Mouse (Mus musculus) monocyte, adult 2 months (primary cell): ENCODE measurements at regions not wholly inside any gene's neighbourhood (a gene's known extent, or its start where the extent isn't known, plus 50 kb on each side); places are given as distances from the start of the nearest gene placed in this dataset.

Experiments used
- DNase-seq, 2 experiments: peaks; one replicate each; pipeline ENCODE4 v3.0.0; 2022; ENCODE audit warnings: low spot score in 2 of 2, low read depth in 1 of 2

DNA sequence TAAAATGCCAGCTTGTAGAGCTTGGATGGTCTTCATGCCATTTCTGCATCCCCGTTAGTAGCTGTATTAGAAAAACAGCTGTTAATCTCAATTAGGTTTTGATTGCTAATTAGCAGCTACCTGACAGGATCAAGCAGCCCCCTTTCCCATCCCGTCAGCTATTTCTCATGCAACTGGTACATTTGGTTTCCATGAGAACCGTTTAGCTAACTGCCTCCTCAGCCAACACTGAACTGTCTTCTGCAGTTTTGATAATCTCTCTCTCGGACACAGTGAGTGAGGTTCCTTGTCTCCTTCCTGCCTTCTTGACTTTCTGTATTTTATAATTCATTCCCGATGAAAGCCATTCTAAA lies 385.7 kb upstream of the Kif2a start:
- no peak for DNase-seq

DNA sequence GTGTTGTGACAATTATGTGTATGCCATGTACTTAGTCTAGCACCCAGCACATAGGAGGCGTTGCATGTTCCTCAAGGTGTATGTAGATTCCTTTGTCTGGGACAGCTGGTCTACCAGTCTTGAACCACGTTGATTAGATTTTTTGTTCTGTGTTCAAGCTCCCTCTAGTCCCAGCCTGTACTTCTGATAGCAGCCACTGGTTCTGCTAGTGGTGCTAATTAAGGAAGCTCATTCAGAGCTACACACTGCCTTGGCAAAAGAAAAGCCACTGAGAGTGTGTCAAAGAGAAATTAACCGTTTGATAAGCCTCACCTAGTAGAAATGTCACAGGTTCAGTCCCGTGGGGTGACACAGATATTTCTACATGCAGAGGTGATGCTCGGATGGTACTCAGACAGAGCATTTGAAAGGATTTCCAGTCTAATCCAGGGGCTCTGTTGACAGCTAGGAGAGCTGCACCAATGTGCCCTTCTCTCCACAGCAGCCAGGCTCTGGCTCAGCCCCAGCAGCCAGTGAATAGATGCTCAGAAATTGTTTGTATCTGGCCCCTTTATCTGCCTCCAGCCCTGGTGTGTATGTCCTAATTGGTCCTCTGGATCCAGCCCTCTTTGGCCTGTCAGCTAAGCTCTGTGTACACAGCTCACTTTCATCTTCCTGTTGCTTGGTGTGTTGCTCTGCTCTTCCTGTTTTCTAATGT lies 385.2 kb upstream of the Kif2a start:
- DNase-seq: no peak

DNA sequence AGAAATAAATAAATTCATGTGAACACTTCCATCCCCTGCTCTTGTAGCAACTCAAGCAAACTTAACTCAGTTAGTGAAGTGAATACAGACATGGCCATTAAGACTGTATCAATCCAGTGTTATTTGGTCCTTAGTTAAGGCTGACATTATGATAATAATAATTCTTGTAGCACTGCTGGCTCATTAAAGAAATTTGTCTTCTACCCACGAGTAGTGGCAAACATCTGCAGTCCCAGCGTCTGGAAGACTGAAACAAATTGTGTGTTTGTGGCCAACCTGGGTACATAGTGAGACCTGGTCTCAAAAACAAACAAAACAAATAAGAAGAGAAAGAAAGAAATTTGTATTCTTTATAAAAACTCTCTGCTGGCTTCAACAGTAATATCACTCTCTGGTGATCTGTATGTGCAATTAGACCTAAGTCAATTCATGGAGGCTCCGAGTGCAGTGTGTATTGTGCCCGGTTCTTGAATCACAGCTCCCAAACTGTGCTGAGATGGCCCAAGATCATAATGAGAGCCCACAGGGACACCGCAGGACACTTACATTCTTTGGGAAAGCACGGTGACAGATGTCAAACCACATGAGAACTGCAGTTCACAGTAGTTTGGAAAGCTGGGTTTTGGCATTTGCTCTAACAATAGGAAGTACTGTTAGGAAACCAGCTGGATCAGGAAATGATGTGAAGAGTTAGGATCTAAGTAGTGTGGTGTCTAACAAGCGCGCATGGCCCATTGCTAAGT lies 376.9 kb upstream of the Kif2a start:
- DNase-seq: no peak

DNA sequence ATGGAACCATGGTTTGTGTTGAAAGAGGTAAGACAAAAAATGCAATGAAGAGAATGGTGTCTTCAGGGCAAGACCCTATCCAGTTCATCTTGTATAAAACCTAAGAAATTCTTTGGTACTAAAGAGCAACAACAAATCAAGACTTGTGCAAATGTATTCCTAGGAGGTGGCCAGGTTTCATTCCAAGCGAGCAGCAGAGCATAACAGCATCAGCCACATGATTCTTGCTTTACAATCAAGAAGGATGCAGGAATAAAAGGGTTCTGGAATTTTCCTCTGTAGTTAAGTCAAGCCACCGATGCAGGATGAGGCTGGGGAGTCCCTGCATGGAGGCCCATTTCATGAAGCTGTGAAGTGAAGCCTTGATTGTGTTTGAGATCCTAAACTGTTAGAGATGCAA lies 374.1 kb upstream of the Kif2a start:
- DNase-seq: no peak

DNA sequence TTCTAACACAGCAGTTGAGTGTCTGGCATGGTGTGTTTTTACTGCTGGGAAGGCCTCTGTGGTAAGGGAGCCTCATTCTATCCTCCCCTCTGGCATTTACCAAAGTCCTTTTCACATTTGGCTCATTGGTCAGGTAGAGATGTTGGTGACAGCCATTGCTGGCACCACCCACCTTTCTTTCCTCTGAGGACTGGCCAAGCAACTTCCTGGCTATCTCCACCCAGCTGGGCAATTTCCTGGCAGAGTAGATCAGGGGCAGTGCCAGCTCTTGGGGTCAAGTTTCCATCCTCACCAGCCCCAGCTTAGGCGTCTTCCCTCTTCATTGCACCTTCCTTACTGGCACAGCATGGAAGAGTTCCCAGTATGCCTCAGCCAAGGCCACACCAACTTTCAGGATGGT lies 372.5 kb upstream of the Kif2a start:
- DNase-seq: no peak

DNA sequence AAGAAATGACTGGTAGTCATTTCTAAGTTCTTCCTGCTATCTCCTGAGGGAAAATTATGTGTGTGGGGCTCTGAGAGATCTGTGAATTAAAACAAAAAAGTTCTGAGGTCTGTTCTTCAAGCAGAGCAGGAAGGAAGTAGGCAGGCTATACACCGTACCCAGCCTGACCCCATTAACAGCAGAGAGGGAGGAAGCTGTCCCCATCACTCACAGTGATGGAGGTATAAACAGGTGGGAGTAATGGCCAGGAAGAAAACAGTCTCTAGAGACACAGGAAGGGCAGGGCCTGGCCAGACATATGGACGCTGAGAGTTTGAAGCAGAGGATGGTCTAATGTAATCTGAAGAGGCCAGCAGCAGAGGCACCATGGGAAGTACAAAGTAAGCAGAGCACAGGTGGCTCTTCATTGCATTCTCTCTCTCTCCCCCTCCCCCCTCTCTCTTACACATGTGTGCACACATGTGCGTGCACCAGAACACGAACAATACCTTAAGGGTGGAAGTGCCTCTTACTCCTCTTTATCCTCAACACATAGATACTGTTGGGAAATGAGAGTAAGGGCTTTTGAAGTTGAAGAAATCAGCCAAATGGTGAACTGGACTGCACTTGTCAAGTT lies 367.7 kb upstream of the Kif2a start:
- no peak for DNase-seq

DNA sequence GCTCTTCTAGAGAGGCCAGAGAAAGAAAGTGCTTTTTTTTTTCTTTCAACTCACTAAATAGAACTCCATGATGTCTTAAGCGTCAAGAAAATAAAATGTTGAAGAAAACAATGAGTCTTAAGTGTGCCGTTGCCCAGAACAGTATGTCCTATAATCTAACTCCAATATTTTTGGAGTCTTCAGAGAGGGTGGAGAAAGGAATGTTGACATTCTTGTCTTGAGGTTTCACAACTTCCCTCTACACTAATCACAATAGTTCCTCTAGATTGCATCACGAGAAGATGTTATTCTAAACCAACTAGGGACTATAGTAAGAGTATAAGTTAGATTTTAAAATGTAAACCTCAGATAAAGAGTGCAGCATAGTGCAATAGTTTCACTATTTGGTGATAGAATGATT lies 367.1 kb upstream of the Kif2a start:
- no peak for DNase-seq

DNA sequence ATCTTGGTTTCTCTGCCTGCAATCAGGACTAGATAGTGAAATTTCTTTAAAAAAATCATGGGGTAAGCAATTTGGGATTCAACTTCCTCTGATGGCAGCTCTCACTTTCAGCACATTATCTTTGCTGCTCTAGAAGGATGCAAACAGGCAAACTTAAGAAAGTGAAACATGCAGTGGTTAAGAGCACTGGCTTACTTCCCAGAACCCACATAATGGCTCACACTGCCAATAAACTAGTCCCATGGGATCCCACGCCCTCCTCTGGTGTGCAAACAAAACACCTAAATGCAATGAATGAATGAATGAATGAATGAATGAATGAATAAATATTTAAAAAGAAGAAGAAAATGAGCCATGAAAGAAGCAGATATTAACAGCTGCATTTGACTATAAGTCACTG lies 356.1 kb upstream of the Kif2a start:
- DNase-seq: no peak

DNA sequence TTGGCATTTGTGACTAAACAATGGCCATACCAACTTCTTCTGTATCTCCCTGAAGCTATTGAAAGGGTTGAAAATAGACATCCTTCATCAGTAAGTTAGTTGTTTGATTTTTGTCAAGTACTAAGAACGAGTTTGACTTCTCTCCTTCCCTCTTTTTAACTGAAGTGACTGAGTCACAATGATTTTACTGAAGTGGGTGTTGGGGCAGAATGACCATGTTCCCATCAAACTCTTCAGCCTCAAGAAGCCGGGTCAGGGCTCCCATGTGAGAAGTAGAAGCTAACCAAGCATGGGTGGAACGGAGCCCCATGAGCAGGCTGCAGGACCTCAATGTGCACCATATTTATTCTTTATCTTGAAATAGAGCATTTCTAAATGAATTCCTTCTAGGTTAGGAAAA lies 350.7 kb upstream of the Kif2a start:
- no peak for DNase-seq

DNA sequence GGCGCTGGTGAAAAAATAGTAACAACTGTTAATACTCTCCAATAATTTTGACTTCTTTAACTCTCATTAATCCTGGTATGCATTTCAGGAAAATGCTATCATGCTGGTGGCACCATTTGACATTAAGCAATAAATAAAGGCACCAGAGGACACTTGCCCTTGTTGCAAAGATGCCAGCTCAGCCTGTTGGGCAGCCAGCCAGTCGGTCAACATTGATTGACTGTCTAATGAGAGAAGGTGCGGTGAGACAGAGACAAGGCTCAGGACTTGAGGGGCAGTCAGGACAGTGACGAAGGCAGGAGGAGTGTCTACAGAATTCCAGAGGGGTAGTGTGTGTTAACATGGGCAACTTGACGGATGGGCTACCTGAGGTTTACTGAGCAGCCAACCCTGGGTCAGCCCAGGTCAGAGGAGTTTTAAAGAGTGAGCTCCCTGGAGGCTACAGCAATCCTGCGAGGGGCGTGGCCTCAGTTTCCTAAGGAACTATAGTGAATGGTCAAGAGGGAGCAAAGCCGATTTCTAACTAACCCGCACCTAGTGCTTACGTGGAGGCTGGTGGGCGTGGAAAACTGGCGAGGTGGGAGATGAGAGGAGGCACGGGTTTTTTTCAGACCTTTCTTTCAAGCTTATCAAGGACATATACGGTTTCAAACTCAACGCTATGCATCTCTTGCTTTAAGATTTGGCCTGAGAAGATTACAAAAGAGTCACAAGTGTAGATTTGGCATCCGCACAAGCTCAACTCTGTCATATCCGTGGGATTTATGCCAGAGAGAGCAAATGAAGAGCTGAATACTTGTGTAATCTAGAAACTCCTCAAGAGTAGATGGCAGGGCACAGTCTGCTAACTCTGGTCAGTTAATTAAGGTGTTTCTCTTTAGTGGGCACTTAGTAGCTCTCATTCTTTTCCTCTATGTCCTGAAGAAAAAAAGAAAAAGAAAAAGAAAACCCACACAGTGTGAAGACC lies 350.0 kb upstream of the Kif2a start:
- DNase-seq: no peak

DNA sequence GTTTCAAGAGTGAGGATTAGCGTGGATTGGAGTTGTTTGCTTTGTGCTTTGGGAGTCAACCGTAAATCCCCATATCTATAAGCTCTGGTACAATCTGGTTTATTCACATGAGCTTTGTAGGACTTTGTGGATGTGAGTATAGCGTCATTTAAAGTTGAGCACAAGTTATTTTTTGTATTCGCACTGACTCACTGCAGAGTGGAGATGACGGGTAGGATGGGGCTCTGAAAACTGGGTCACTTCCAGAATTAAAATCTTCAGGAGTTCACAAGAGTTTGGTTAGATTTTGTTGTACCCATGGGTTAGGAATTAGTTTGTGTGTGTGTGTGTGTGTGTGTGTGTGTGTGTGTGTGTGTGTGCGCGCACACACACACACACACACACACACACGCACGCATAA lies 345.7 kb upstream of the Kif2a start:
- DNase-seq: no peak

DNA sequence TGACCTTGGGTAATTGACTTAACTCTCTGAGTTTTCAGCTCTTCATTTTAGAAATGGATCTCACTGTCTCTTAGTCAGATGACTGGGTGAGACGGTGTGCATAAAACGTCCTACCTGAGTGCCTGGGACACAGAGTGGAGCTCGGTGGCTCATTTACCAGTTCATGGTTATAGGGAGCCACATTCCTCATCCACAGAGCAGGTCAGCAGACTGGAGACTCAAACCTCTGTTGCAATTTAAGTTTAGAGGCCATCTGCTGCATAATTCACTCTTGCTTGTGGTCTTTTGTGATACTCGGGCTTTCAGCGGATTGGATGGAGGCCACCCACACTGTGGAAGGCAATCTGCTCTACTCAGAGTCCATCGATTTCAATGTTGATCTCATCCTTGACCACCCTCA lies 343.8 kb upstream of the Kif2a start:
- no peak for DNase-seq

DNA sequence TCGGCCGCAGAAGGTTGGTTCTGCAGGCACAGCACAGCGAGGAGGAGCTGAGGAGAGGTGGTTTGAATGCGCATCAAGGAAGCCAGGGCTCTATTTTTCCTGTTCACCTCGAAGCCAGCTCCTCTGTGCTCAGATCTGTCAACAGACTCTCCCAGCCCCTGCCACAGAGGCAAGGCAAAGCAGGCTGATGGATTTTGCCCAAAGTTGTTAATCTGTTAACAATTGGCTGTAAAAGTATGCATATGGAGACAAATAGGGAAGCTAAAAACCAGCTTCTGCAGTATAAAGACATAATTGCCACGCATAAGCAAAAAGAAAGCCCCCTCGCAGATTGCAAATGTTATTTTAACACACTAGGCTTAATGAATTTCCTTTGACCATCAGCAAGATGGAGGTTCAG lies 343.3 kb upstream of the Kif2a start:
- no peak for DNase-seq

DNA sequence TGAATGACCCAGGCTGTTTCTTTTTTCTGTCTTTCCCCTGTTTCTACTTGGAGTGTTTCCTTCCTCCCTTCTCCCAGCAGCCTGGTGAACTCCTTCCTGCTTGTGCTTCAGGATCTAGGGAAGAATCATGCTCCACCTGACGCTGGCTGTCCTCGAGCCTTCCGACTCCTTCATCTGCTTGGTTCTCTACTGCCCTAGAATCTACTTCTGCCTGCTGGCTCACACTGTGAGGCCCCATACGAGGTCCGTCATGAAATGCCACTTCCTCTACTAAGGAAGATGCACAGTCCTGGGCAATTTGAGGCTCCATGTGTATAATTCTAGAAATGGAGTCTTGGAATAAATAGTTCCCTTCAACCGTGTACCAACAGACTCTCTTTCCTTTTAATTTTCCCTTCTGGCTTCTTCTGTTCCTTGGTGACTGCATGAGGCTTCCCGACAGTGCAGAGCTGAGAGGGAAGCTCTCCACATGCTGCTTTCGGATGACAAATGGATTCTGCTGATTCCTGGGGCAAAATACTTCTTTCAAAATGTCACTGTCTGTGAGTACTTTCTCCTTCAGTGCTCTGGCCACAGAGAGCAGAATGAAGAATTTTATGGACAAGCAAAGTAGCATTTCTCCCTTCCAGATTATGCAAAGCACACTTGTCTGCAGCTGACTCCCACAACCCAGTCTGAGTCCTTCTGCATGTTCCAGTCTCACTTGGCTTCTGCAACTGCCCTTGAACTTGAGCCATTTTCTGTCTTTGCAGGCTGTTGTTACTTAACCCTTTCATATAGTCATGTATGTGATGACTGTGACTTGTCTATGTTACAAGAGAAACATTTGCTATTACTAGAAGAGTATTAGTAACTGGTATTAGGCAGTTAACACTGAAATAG lies 341.1 kb upstream of the Kif2a start:
- DNase-seq: no peak

DNA sequence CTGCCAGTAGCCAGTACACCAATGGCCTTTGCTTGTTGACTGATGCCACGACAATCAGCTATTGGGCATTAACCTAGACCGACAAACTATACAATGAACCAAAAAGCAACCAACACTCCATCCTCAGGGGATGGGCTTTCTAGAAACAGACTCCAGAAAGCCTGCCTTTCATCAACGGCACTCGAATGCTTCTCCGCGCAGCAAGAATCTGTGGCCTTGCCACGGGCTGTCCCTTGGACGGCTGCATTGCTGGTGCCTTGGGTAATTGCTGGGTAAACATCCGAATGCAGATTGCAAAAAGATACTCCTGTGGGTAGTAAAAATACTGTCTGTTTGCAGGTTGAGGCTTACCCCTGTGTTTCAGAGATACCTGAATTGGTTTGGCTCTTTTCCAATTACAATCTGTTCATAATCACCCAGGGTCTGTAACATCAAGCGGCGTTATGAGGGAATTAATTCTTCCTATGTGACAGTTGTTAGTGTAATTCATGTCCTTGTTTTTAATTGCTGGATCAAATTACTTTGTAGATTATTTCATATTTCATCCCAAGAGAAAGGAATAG lies 319.0 kb upstream of the Kif2a start:
- DNase-seq: no peak

DNA sequence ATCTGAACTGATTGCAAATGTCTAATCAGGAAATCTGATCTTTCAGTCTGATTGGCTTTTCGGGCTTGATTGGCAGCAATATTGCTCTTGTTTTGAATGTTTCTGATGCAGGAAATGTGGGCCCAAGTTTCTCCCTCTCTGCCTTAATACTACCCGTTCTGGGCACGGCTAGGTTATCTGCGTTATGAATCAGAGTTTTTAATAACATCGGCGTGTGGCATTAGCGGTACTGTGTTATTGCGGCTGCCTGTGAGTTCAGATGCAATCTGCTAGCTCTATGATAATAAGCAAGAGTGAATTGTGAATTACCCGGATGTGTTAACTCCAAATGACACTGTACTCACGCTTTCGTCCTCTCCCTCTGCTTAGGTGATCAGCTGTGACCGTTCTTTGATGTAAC lies 316.2 kb upstream of the Kif2a start:
- DNase-seq: no peak

DNA sequence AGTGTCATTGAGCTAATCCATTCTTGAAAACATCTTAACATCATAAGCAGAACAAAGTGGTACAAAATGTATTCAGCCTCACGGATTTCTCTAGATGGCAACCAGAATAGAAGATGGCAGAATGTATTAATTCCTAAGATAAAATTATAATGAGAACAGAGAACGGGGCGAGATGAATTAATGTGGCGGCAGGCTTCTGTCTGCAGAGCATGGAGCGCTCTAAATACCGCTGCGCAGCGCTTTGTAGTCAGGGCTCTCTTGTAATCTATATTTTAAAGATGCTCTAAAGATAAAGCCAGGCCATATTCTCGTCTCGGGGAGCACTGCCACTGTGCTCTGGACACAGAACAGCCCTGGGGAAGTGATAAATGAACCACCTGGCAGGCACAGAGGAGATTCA lies 315.2 kb upstream of the Kif2a start:
- no peak for DNase-seq

DNA sequence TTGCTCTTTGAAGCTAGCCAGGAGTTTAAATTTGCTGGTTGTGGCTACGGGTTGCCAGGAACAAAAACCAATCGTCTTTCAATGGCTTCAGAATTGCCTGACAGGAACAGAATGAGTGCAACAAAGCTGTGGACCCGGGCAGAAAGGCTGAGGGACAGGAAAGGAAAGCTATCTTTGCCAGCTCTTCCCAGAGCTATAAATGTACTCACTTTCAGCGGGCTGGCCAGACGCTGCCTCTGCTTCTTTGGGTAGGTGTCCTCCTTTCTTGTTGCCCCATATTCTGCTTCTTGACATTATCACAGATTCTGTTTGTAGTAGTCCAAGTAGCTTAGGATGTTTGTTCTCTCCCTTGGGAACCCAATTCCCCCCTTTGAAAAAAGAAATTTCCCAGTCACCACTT lies 307.4 kb upstream of the Kif2a start:
- no peak for DNase-seq

DNA sequence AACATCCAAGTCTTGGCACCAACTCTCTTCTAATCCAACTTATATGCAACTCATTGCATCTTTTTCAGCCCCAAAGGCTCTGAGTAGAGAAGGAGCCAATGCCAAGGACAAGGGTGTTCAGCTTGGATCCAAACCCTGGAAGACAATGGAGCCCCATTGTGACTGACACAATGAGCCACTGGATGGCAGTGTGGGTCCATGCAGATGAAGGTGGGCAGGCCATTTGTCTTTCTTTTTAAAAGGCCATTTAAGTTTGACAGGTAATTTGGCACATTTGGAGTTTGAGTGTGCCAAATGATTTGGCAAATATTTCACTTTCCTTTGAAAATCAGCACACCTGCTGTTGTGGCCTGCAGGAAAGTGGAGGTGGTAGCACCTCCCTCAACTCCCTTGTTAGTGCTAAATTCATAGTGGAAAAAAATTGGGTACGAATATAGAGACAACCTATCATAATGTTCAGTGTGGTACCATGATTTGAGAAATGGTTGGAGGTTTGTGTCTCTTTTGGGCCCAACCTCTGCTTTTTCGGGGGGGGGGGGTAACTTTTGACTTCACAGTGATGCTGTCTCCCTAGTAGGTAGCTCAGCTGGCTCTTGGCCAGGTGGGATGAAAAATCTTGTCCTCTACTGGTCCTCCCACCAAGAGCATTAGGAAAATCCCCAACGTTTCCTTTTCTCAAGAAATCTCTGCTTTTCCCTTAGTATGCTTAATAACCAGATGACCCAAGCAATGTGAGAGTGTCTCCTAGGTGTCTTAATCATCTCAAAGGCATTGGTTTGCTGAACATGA lies 304.0 kb upstream of the Kif2a start:
- DNase-seq: no peak
